Mouse (Mus musculus): ENCODE data around the gene St14. TPM values are rescaled to one million over a fixed set of nuclear protein-coding genes. Genes with fewer than 3 reads are reported as not detected.

St14 gene
- total RNA-seq, 1 experiment = 44.3 TPM

DNA sequence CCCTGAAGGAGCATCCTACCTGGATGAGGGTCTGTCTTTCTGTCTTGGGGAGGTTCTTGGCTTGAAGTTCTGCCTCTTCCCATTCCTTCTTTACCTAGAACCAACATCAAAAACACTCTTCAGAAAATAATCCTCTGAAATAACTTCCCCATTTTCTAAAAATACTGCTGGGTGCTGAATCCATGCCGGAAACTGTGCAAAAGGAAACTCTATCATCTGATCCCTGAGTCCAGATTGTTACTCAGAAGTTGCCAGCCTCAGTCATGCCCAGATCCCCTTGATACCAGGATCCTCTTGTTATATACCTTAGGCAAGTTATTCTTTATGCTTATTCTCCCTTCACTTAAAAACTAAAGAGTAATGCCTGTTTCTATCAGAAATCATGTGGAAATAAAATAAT lies 31.7 kb upstream of the St14 start:
- TF ChIP-seq ZC3H11A (IDR thresholded peaks at IDR 0.05; ENCODE audit: borderline replicate concordance, low read depth, low read length) = no peak
- no peak for TF ChIP-seq ZNF384 (IDR thresholded peaks at IDR 0.05; ENCODE audit: low read depth, low read length)
- no peak for TF ChIP-seq MAFK (IDR thresholded peaks at IDR 0.05; ENCODE audit: insufficient read depth, low read depth, low read length)
- no peak for TF ChIP-seq CHD2 (IDR thresholded peaks at IDR 0.05; ENCODE audit: low read depth, low read length)
- no peak for TF ChIP-seq HCFC1 (IDR thresholded peaks at IDR 0.05; ENCODE audit: borderline replicate concordance, insufficient read depth, low read length)
- H3K36me3 ChIP-seq (ENCODE audit: control insufficient read depth, insufficient read depth, low read length, poor library complexity, severe bottlenecking) = peaks cover 35% of the 10 kb centered on the region
- in situ Hi-C loops (cut with MboI; ENCODE audit: low sequenced_read_pairs in 2 of 2, unreplicated experiment in 2 of 2) = loop anchor here in 1 of 2 experiments (10.0 kb wide), 1 partner anchor 181 kb away; no protein-coding TSS in a partner anchor
- no peaks in the 10 kb centered on the region for H3K9me3 ChIP-seq (ENCODE audit: control insufficient read depth, insufficient read depth, low read depth, low read length)
- no peak overlapping the region for H3K9ac ChIP-seq (ENCODE audit: insufficient read depth, low read depth, low read length, poor library complexity, severe bottlenecking)
- H3K4me3 ChIP-seq (ENCODE audit: insufficient read depth in 1 of 2, low read depth in 1 of 2, low read length in 2 of 2, poor library complexity in 1 of 2, severe bottlenecking in 1 of 2) = no peak overlapping the region
- no peak overlapping the region for H3K27ac ChIP-seq (ENCODE audit: insufficient read depth, low read depth, low read length, poor library complexity, severe bottlenecking)
- no peaks in the 10 kb centered on the region for H3K4me1 ChIP-seq (ENCODE audit: control insufficient read depth in 2 of 2, insufficient read depth in 2 of 2, low read length in 2 of 2, poor library complexity in 1 of 2)
- DNase-seq (ENCODE audit: low read depth, low spot score) = no peak

DNA sequence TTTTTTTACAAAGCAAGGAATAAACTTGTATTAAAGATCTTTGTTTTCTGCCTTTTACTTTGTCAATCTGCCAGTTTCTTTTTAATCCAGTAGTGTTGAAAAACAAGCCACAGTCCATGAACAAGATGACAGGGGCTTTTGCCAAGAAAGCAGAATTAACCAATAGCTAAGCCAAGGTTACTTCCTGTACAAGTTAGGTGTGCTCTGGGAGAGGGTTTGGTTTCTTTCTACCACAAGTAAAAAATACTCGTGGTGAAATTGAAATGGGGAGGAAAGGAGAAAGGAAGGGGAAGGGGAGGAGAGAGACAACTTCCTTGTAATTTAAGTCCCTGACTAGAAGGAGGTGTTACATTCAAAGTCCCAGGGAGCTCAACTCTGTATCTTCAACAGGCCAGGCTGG lies 31.3 kb upstream of the St14 start:
- Histone ChIP-seq H3K27ac (ENCODE audit: insufficient read depth, low read depth, low read length, poor library complexity, severe bottlenecking) (no peak overlapping the region), H3K4me1 (ENCODE audit: control insufficient read depth in 2 of 2, insufficient read depth in 2 of 2, low read length in 2 of 2, poor library complexity in 1 of 2) (no peaks in the 10 kb centered on the region), H3K4me3 (ENCODE audit: insufficient read depth in 1 of 2, low read depth in 1 of 2, low read length in 2 of 2, poor library complexity in 1 of 2, severe bottlenecking in 1 of 2) (no peak overlapping the region), H3K36me3 (ENCODE audit: control insufficient read depth, insufficient read depth, low read length, poor library complexity, severe bottlenecking) (peaks cover 35% of the 10 kb centered on the region), H3K9me3 (ENCODE audit: control insufficient read depth, insufficient read depth, low read depth, low read length) (no peaks in the 10 kb centered on the region), H3K9ac (ENCODE audit: insufficient read depth, low read depth, low read length, poor library complexity, severe bottlenecking) (no peak overlapping the region)
- in situ Hi-C loops (cut with MboI; ENCODE audit: low sequenced_read_pairs in 2 of 2, unreplicated experiment in 2 of 2) = loop anchor here in 1 of 2 experiments (10.0 kb wide), 1 partner anchor 182 kb away; no protein-coding TSS in a partner anchor
- no peak for DNase-seq (ENCODE audit: low read depth, low spot score)
- TF ChIP-seq CHD2 (IDR thresholded peaks at IDR 0.05; ENCODE audit: low read depth, low read length) (no peak), ZNF384 (IDR thresholded peaks at IDR 0.05; ENCODE audit: low read depth, low read length) (no peak), MAFK (IDR thresholded peaks at IDR 0.05; ENCODE audit: insufficient read depth, low read depth, low read length) (no peak), ZC3H11A (IDR thresholded peaks at IDR 0.05; ENCODE audit: borderline replicate concordance, low read depth, low read length) (no peak), HCFC1 (IDR thresholded peaks at IDR 0.05; ENCODE audit: borderline replicate concordance, insufficient read depth, low read length) (no peak)

DNA sequence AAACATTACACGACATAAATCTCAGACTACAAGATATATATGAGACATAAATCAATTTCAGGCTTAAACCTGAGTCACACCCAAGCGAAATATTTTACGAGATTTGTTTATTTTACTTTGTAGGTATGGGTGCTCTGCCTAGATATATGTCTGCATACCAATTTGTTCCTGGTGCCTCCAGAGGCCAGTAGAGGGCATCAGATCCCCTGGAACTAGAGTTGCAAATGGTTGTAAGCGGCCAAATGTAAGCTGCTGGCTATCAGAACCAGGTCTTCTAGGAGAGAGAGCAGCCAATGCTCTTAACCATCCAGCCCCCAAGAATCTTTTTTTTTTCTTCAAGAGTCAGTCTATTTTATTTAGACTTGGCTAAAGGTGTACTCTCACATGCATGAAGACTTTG lies 28.3 kb upstream of the St14 start:
- in situ Hi-C loops (cut with MboI; ENCODE audit: low sequenced_read_pairs in 2 of 2, unreplicated experiment in 2 of 2) = loop anchor here in 1 of 2 experiments (10.0 kb wide), 1 partner anchor 185 kb away; no protein-coding TSS in a partner anchor
- TF ChIP-seq HCFC1 (IDR thresholded peaks at IDR 0.05; ENCODE audit: borderline replicate concordance, insufficient read depth, low read length) (no peak), CHD2 (IDR thresholded peaks at IDR 0.05; ENCODE audit: low read depth, low read length) (no peak), ZNF384 (IDR thresholded peaks at IDR 0.05; ENCODE audit: low read depth, low read length) (no peak), ZC3H11A (IDR thresholded peaks at IDR 0.05; ENCODE audit: borderline replicate concordance, low read depth, low read length) (no peak), MAFK (IDR thresholded peaks at IDR 0.05; ENCODE audit: insufficient read depth, low read depth, low read length) (no peak)
- H3K27ac ChIP-seq (ENCODE audit: insufficient read depth, low read depth, low read length, poor library complexity, severe bottlenecking) = no peak overlapping the region
- H3K36me3 ChIP-seq (ENCODE audit: control insufficient read depth, insufficient read depth, low read length, poor library complexity, severe bottlenecking) = peaks cover 41% of the 10 kb centered on the region
- no peak overlapping the region for H3K9ac ChIP-seq (ENCODE audit: insufficient read depth, low read depth, low read length, poor library complexity, severe bottlenecking)
- H3K4me1 ChIP-seq (ENCODE audit: control insufficient read depth in 2 of 2, insufficient read depth in 2 of 2, low read length in 2 of 2, poor library complexity in 1 of 2) = no peaks in the 10 kb centered on the region
- no peaks in the 10 kb centered on the region for H3K9me3 ChIP-seq (ENCODE audit: control insufficient read depth, insufficient read depth, low read depth, low read length)
- no peak overlapping the region for H3K4me3 ChIP-seq (ENCODE audit: insufficient read depth in 1 of 2, low read depth in 1 of 2, low read length in 2 of 2, poor library complexity in 1 of 2, severe bottlenecking in 1 of 2)
- peak; percentile 28 for DNase-seq (ENCODE audit: low read depth, low spot score)

DNA sequence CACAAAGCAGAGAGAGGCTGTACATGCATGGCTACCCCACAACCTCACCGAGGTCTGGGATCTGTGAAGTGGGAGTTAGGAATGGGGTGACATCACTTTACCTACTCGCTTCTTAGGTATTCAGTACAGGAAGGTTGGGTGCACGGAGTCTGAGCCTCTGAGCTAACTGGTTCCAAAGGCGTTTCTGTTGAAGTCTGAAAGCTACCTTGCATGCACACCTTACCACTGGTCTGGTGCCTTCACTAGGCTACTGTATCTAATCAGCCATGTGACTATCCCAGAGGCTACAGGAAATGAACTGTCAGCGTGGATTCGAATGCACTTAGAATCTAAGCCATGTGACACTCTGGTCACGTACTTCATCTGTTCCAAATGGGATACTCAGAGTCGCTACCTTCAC lies 24.9 kb upstream of the St14 start:
- no peak overlapping the region for H3K27ac ChIP-seq (ENCODE audit: insufficient read depth, low read depth, low read length, poor library complexity, severe bottlenecking)
- H3K9ac ChIP-seq (ENCODE audit: insufficient read depth, low read depth, low read length, poor library complexity, severe bottlenecking) = no peak overlapping the region
- in situ Hi-C loops (cut with MboI; ENCODE audit: low sequenced_read_pairs in 2 of 2, unreplicated experiment in 2 of 2) = no loop called here
- no peak for DNase-seq (ENCODE audit: low read depth, low spot score)
- no peak for TF ChIP-seq HCFC1 (IDR thresholded peaks at IDR 0.05; ENCODE audit: borderline replicate concordance, insufficient read depth, low read length)
- no peak for TF ChIP-seq ZNF384 (IDR thresholded peaks at IDR 0.05; ENCODE audit: low read depth, low read length)
- TF ChIP-seq MAFK (IDR thresholded peaks at IDR 0.05; ENCODE audit: insufficient read depth, low read depth, low read length) = no peak
- no peak for TF ChIP-seq CHD2 (IDR thresholded peaks at IDR 0.05; ENCODE audit: low read depth, low read length)
- TF ChIP-seq ZC3H11A (IDR thresholded peaks at IDR 0.05; ENCODE audit: borderline replicate concordance, low read depth, low read length) = no peak
- peaks cover 38% of the 10 kb centered on the region for H3K36me3 ChIP-seq (ENCODE audit: control insufficient read depth, insufficient read depth, low read length, poor library complexity, severe bottlenecking)
- no peaks in the 10 kb centered on the region for H3K9me3 ChIP-seq (ENCODE audit: control insufficient read depth, insufficient read depth, low read depth, low read length)
- H3K4me3 ChIP-seq (ENCODE audit: insufficient read depth in 1 of 2, low read depth in 1 of 2, low read length in 2 of 2, poor library complexity in 1 of 2, severe bottlenecking in 1 of 2) = no peak overlapping the region
- H3K4me1 ChIP-seq (ENCODE audit: control insufficient read depth in 2 of 2, insufficient read depth in 2 of 2, low read length in 2 of 2, poor library complexity in 1 of 2) = no peaks in the 10 kb centered on the region
